Mouse (Mus musculus): ENCODE data around the gene Fkbp5. TPM values are rescaled to one million over a fixed set of nuclear protein-coding genes. Genes with fewer than 3 reads are reported as not detected.
A peak's percentile ranks its signal among the peaks of the same experiment; 100 is the strongest.

Gene Fkbp5
- total and polyA plus RNA-seq, 2 experiments, result 17.7 to 30.3 TPM

GRCm38 (mm10) chr17:28438342-28439115, 78.8 kb downstream of the Fkbp5 start:
- Histone ChIP-seq H3K4me3 (ENCODE audit: insufficient read depth, low read depth, low read length) (peak overlapping the region; percentile 17; the same call in 1 of the 2 replicates), H3K4me1 (ENCODE audit: control insufficient read depth, insufficient read depth, low read length) (peaks cover 51% of the 10 kb centered on the region), H3K27ac (replicated peaks; ENCODE audit: insufficient read depth, low read depth, low read length) (peak overlapping the region; percentile 97), H3K9ac (ENCODE audit: low read depth, low read length) (peak overlapping the region; percentile 72), H3K27me3 (ENCODE audit: control insufficient read depth, insufficient read depth, low read length) (no peaks in the 10 kb centered on the region), H3K36me3 (ENCODE audit: control insufficient read depth, insufficient read depth, low read length) (peaks cover 10% of the 10 kb centered on the region; the same call in 1 of the 2 replicates), H3K79me2 (ENCODE audit: control insufficient read depth, insufficient read depth, low read length) (peaks cover 6% of the 10 kb centered on the region; the same call in 1 of the 2 replicates)
- WGBS, result 18% methylated on average over 6 of the region's 6 CpGs
- DNase-seq (ENCODE audit: extremely low read depth, low read depth, low spot score), result peak; percentile 97
- TF ChIP-seq CTCF (IDR thresholded peaks at IDR 0.05; ENCODE audit: low read depth, low read length) (no peak), POLR2A (IDR thresholded peaks at IDR 0.05; ENCODE audit: extremely low read depth, insufficient read depth, low read length) (no peak)

DNA sequence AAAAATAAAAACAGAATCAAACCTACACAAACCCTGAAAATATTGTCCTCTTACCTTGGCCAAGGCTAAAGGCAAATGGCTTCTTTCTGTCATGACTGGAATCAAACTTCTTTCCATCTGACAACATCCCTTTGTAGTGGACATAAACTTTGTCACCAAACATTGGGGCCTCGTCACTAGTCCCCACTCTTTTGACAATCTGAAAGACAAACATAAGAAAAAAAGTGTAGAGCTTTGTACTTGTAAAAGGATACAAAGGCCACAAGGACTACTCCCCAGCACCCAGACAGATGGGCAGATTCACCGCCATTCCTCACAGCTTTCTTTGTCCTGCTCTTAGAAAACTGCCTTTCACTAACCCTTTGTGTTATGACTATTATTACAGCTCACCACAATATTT, 79.4 kb downstream of the Fkbp5 start:
- WGBS, result 27% methylated on average over 2 of the region's 2 CpGs
- H3K27ac ChIP-seq (replicated peaks; ENCODE audit: insufficient read depth, low read depth, low read length), result peak overlapping the region; percentile 97

GRCm38 (mm10) chr17:28434921-28435485, 82.3 kb downstream of the Fkbp5 start:
- TF ChIP-seq CTCF (IDR thresholded peaks at IDR 0.05; ENCODE audit: low read depth, low read length), result no peak
- no peak for TF ChIP-seq POLR2A (IDR thresholded peaks at IDR 0.05; ENCODE audit: extremely low read depth, insufficient read depth, low read length)
- 27% methylated on average over 5 of the region's 5 CpGs for WGBS
- DNase-seq (ENCODE audit: extremely low read depth, low read depth, low spot score), result no peak

More for the DNA sequence above, 79.4 kb downstream of the Fkbp5 start:
- peak; percentile 92 for DNase-seq (ENCODE audit: extremely low read depth, low read depth, low spot score)
- H3K36me3 ChIP-seq (ENCODE audit: control insufficient read depth, insufficient read depth, low read length), result peaks cover 12% of the 10 kb centered on the region; the same call in 1 of the 2 replicates
- H3K27me3 ChIP-seq (ENCODE audit: control insufficient read depth, insufficient read depth, low read length), result no peaks in the 10 kb centered on the region
- H3K9ac ChIP-seq (ENCODE audit: low read depth, low read length), result peak overlapping the region; percentile 72
- H3K4me1 ChIP-seq (ENCODE audit: control insufficient read depth, insufficient read depth, low read length), result peaks cover 51% of the 10 kb centered on the region
- no peak for TF ChIP-seq CTCF (IDR thresholded peaks at IDR 0.05; ENCODE audit: low read depth, low read length)
- TF ChIP-seq POLR2A (IDR thresholded peaks at IDR 0.05; ENCODE audit: extremely low read depth, insufficient read depth, low read length), result no peak
- H3K4me3 ChIP-seq (ENCODE audit: insufficient read depth, low read depth, low read length), result peak overlapping the region; percentile 17; the same call in 1 of the 2 replicates
- peaks cover 4% of the 10 kb centered on the region; the same call in 1 of the 2 replicates for H3K79me2 ChIP-seq (ENCODE audit: control insufficient read depth, insufficient read depth, low read length)

GRCm38 (mm10) chr17:28433029-28433428, 84.3 kb downstream of the Fkbp5 start:
- WGBS, result 85% methylated on average over 6 of the region's 6 CpGs
- Histone ChIP-seq H3K9ac (ENCODE audit: low read depth, low read length) (no peak overlapping the region), H3K36me3 (ENCODE audit: control insufficient read depth, insufficient read depth, low read length) (peaks cover 10% of the 10 kb centered on the region; the same call in 1 of the 2 replicates), H3K79me2 (ENCODE audit: control insufficient read depth, insufficient read depth, low read length) (no peaks in the 10 kb centered on the region), H3K4me1 (ENCODE audit: control insufficient read depth, insufficient read depth, low read length) (peaks cover 33% of the 10 kb centered on the region), H3K27ac (replicated peaks; ENCODE audit: insufficient read depth, low read depth, low read length) (no peak overlapping the region), H3K4me3 (ENCODE audit: insufficient read depth, low read depth, low read length) (no peak overlapping the region), H3K27me3 (ENCODE audit: control insufficient read depth, insufficient read depth, low read length) (no peaks in the 10 kb centered on the region)
- TF ChIP-seq CTCF (IDR thresholded peaks at IDR 0.05; ENCODE audit: low read depth, low read length) (no peak), POLR2A (IDR thresholded peaks at IDR 0.05; ENCODE audit: extremely low read depth, insufficient read depth, low read length) (no peak)
- no peak for DNase-seq (ENCODE audit: extremely low read depth, low read depth, low spot score)

More at GRCm38 (mm10) chr17:28434921-28435485, 82.3 kb downstream of the Fkbp5 start:
- Histone ChIP-seq H3K27me3 (ENCODE audit: control insufficient read depth, insufficient read depth, low read length) (no peaks in the 10 kb centered on the region), H3K4me3 (ENCODE audit: insufficient read depth, low read depth, low read length) (no peak overlapping the region), H3K79me2 (ENCODE audit: control insufficient read depth, insufficient read depth, low read length) (no peaks in the 10 kb centered on the region), H3K9ac (ENCODE audit: low read depth, low read length) (peak overlapping the region; percentile 46), H3K36me3 (ENCODE audit: control insufficient read depth, insufficient read depth, low read length) (peaks cover 12% of the 10 kb centered on the region; the same call in 1 of the 2 replicates), H3K27ac (replicated peaks; ENCODE audit: insufficient read depth, low read depth, low read length) (peak overlapping the region; percentile 39; the same call in 1 of the 2 replicates), H3K4me1 (ENCODE audit: control insufficient read depth, insufficient read depth, low read length) (peaks cover 34% of the 10 kb centered on the region)

DNA sequence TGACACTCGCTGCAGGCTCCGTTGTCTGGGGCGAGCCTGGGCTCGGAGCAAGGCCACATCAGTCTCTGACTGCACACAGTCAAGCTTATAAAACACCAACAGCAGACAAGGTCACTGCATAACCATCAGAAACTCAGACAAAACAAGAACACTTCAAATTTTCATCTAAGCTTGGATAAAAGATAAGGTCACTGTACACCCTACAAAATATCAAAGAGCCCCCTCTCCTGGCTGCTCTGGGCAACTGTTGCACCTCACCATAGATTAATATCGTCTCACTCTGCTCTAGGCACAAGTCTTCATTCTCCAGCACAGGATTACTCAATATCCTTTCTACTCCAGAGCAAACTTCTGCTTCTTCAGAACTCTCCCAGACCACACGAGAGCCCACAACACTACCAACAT, 85.4 kb downstream of the Fkbp5 start:
- Histone ChIP-seq H3K27me3 (ENCODE audit: control insufficient read depth, insufficient read depth, low read length) (no peaks in the 10 kb centered on the region), H3K27ac (replicated peaks; ENCODE audit: insufficient read depth, low read depth, low read length) (peak overlapping the region; percentile 1; the same call in 1 of the 2 replicates), H3K9ac (ENCODE audit: low read depth, low read length) (no peak overlapping the region), H3K4me1 (ENCODE audit: control insufficient read depth, insufficient read depth, low read length) (peaks cover 29% of the 10 kb centered on the region), H3K79me2 (ENCODE audit: control insufficient read depth, insufficient read depth, low read length) (no peaks in the 10 kb centered on the region), H3K4me3 (ENCODE audit: insufficient read depth, low read depth, low read length) (no peak overlapping the region), H3K36me3 (ENCODE audit: control insufficient read depth, insufficient read depth, low read length) (peaks cover 15% of the 10 kb centered on the region; the same call in 1 of the 2 replicates)
- no peak for TF ChIP-seq POLR2A (IDR thresholded peaks at IDR 0.05; ENCODE audit: extremely low read depth, insufficient read depth, low read length)
- TF ChIP-seq CTCF (IDR thresholded peaks at IDR 0.05; ENCODE audit: low read depth, low read length), result peak; percentile 20; the same call in 1 of the 2 replicates
- WGBS, result 75% methylated on average over 6 of the region's 6 CpGs
- DNase-seq (ENCODE audit: extremely low read depth, low read depth, low spot score), result no peak

Data from liver, adult 2 months (tissue).